Mouse (Mus musculus) C2C12 (cell line): ENCODE results near the gene B430305J03Rik.

ENCODE experiments used
- CEBPB ChIP-seq: IDR thresholded peaks from one replicate; pipeline ENCODE4 v1.6.1; 2011; ENCODE audit warnings: low read depth, mild to moderate bottlenecking, control low read depth, moderate library complexity
- CTCF ChIP-seq: IDR thresholded peaks from one replicate; pipeline ENCODE4 v1.5.1; 2011; ENCODE audit not compliant: control insufficient read depth, insufficient read depth, insufficient read length
- MYOD1 ChIP-seq: IDR thresholded peaks from one replicate; pipeline ENCODE4 v1.6.1; 2011; ENCODE audit warnings: low read depth; ENCODE audit not compliant: control insufficient read depth, insufficient read length

DNA sequence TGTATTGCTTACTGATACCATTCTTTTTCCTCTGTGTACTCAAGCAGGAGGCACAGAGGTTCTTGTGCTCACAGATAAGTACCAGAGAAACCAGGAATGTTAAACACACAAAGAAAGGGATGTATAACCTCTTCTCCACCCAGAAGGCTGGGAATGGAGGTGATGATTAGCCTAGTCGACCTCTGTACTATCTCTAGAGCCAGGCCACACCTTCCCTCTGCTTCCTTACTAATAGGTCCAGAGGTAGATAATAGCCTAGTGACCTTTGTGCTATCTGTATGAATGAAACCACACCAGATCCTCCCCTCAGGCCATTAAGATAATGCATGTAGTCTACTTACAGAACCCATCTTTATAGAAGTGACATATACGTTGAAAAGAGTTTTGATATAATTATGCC lies 29.5 kb downstream of the B430305J03Rik start:
- no peak for TF ChIP-seq CEBPB
- TF ChIP-seq MYOD1, result no peak
- no peak for TF ChIP-seq CTCF
